Mouse (Mus musculus): Measurements from ENCODE around the gene Tmcc3. TPM values are rescaled to one million over a fixed set of nuclear protein-coding genes. Genes with fewer than 3 reads are reported as not detected.

Tmcc3 gene
- total and polyA plus RNA-seq, 3 experiments: 11.3 to 30.1 (median 23.1) TPM

GRCm38 (mm10) chr10:94409661-94410060 is 97.9 kb downstream of the Tmcc3 start:
- H3K36me3 ChIP-seq (replicated peaks in 1 of 2; ENCODE audit: control insufficient read depth in 1 of 2, insufficient read depth in 1 of 2, low read length in 1 of 2): peaks cover 47 to 73% of the 10 kb centered on the region in 2 experiments
- TF ChIP-seq TBP (conservative IDR thresholded peaks at IDR 0.05; ENCODE audit: low read depth, low read length): no peak
- TF ChIP-seq NRF1 (IDR thresholded peaks at IDR 0.05; ENCODE audit: low read depth, low read length): no peak
- H3K27ac ChIP-seq (ENCODE audit: insufficient read depth, low read depth): no peak overlapping the region
- DNase-seq (ENCODE audit: extremely low read depth): no peak
- no peak overlapping the region for H3K4me2 ChIP-seq (ENCODE audit: insufficient read depth, low read depth, poor library complexity, severe bottlenecking)
- no peak overlapping the region for H3K9ac ChIP-seq (ENCODE audit: insufficient read depth, low read depth)
- H3K4me1 ChIP-seq (ENCODE audit: control insufficient read depth in 1 of 2, insufficient read depth in 2 of 2): peaks cover 0 to 35% of the 10 kb centered on the region in 2 experiments; a peak in 2 of 4 replicates
- in situ Hi-C loops (cut with MboI; ENCODE audit: low pct_ligation_motif_present, low pct_unique_long_range_greater_than_20kb, low sequenced_read_pairs): loop anchor here (25.0 kb wide), 1 partner anchor 553 kb away; no protein-coding TSS in a partner anchor
- no peaks in the 10 kb centered on the region for H3K9me3 ChIP-seq (replicated peaks; ENCODE audit: low read length)
- dilution Hi-C loops (cut with MboI; ENCODE audit: extremely low pct_ligation_motif_present, extremely low pct_unique_long_range_greater_than_20kb, low sequenced_read_pairs): no loop called here
- no peak overlapping the region for H3K4me3 ChIP-seq (replicated peaks in 1 of 3; ENCODE audit: low read depth in 2 of 3, low read length in 2 of 3, poor library complexity in 1 of 3)
- H3K79me2 ChIP-seq (replicated peaks; ENCODE audit: control insufficient read depth, extremely low read depth, insufficient read depth, poor library complexity, severe bottlenecking): peaks cover 9% of the 10 kb centered on the region; the same call in 1 of the 2 replicates
- no peaks in the 10 kb centered on the region for H3K27me3 ChIP-seq (replicated peaks)

GRCm38 (mm10) chr10:94411594-94411993 is 99.8 kb downstream of the Tmcc3 start:
- dilution Hi-C loops (cut with MboI; ENCODE audit: extremely low pct_ligation_motif_present, extremely low pct_unique_long_range_greater_than_20kb, low sequenced_read_pairs) (no loop called here), in situ Hi-C loops (cut with MboI; ENCODE audit: low pct_ligation_motif_present, low pct_unique_long_range_greater_than_20kb, low sequenced_read_pairs) (loop anchor here (25.0 kb wide), 1 partner anchor 551 kb away; no protein-coding TSS in a partner anchor)
- Histone ChIP-seq H3K4me3 (replicated peaks in 1 of 3; ENCODE audit: low read depth in 2 of 3, low read length in 2 of 3, poor library complexity in 1 of 3) (no peak overlapping the region), H3K4me1 (ENCODE audit: control insufficient read depth in 1 of 2, insufficient read depth in 2 of 2) (peaks cover 3 to 28% of the 10 kb centered on the region in 2 experiments; a peak in 2 of 4 replicates), H3K4me2 (ENCODE audit: insufficient read depth, low read depth, poor library complexity, severe bottlenecking) (no peak overlapping the region), H3K9ac (ENCODE audit: insufficient read depth, low read depth) (no peak overlapping the region), H3K27me3 (replicated peaks) (no peaks in the 10 kb centered on the region), H3K79me2 (replicated peaks; ENCODE audit: control insufficient read depth, extremely low read depth, insufficient read depth, poor library complexity, severe bottlenecking) (peaks cover 6% of the 10 kb centered on the region; the same call in 1 of the 2 replicates), H3K27ac (ENCODE audit: insufficient read depth, low read depth) (no peak overlapping the region), H3K9me3 (replicated peaks; ENCODE audit: low read length) (no peaks in the 10 kb centered on the region), H3K36me3 (replicated peaks in 1 of 2; ENCODE audit: control insufficient read depth in 1 of 2, insufficient read depth in 1 of 2, low read length in 1 of 2) (peaks cover 58 to 80% of the 10 kb centered on the region in 2 experiments)
- DNase-seq (ENCODE audit: extremely low read depth): no peak
- no peak for TF ChIP-seq CHD2 (IDR thresholded peaks at IDR 0.05; ENCODE audit: low read length)
- TF ChIP-seq RAD21 (IDR thresholded peaks at IDR 0.05; ENCODE audit: low read depth, low read length): no peak
- TF ChIP-seq MEF2A (IDR thresholded peaks at IDR 0.05; ENCODE audit: borderline replicate concordance, low read depth, low read length): no peak
- no peak for TF ChIP-seq NRF1 (IDR thresholded peaks at IDR 0.05; ENCODE audit: low read depth, low read length)

GRCm38 (mm10) chr10:94413770-94414651 is 102.3 kb downstream of the Tmcc3 start:
- in situ Hi-C loops (cut with MboI; ENCODE audit: low pct_ligation_motif_present, low pct_unique_long_range_greater_than_20kb, low sequenced_read_pairs) (loop anchor here (25.0 kb wide), 1 partner anchor 548 kb away; no protein-coding TSS in a partner anchor), dilution Hi-C loops (cut with MboI; ENCODE audit: extremely low pct_ligation_motif_present, extremely low pct_unique_long_range_greater_than_20kb, low sequenced_read_pairs) (no loop called here)
- H3K36me3 ChIP-seq (replicated peaks in 1 of 2; ENCODE audit: control insufficient read depth in 1 of 2, insufficient read depth in 1 of 2, low read length in 1 of 2): peaks cover 54 to 80% of the 10 kb centered on the region in 2 experiments
- no peak overlapping the region for H3K27ac ChIP-seq (ENCODE audit: insufficient read depth, low read depth)
- peaks cover 4% of the 10 kb centered on the region; the same call in 1 of the 2 replicates for H3K79me2 ChIP-seq (replicated peaks; ENCODE audit: control insufficient read depth, extremely low read depth, insufficient read depth, poor library complexity, severe bottlenecking)
- no peaks in the 10 kb centered on the region for H3K9me3 ChIP-seq (replicated peaks; ENCODE audit: low read length)
- H3K9ac ChIP-seq (ENCODE audit: insufficient read depth, low read depth): no peak overlapping the region
- no peak overlapping the region for H3K4me2 ChIP-seq (ENCODE audit: insufficient read depth, low read depth, poor library complexity, severe bottlenecking)
- TF ChIP-seq MEF2A (IDR thresholded peaks at IDR 0.05; ENCODE audit: borderline replicate concordance, low read depth, low read length) (no peak), ZNF384 (IDR thresholded peaks at IDR 0.05; ENCODE audit: low read depth, low read length) (no peak), RAD21 (IDR thresholded peaks at IDR 0.05; ENCODE audit: low read depth, low read length) (no peak), MAFK (IDR thresholded peaks at IDR 0.05; ENCODE audit: insufficient replicate concordance, low read length) (no peak), ZC3H11A (IDR thresholded peaks at IDR 0.05; ENCODE audit: low read depth, low read length) (no peak), JUN (IDR thresholded peaks at IDR 0.05; ENCODE audit: insufficient read depth, low read depth, low read length) (no peak), NELFE (IDR thresholded peaks at IDR 0.05; ENCODE audit: low read depth, low read length) (no peak), POLR2A (IDR thresholded peaks at IDR 0.05; ENCODE audit: low read depth, low read length) (no peak), KAT2A (IDR thresholded peaks at IDR 0.05; ENCODE audit: insufficient replicate concordance, low read length) (no peak), RCOR1 (conservative IDR thresholded peaks at IDR 0.05; ENCODE audit: low read depth, low read length) (no peak), USF2 (conservative IDR thresholded peaks at IDR 0.05; ENCODE audit: low read depth, low read length) (no peak), IRF4 (IDR thresholded peaks at IDR 0.05; ENCODE audit: low read depth, low read length) (no peak), HCFC1 (IDR thresholded peaks at IDR 0.05; ENCODE audit: low read depth, low read length) (no peak), ZMIZ1 (IDR thresholded peaks at IDR 0.05; ENCODE audit: low read depth, low read length) (no peak), NRF1 (IDR thresholded peaks at IDR 0.05; ENCODE audit: low read depth, low read length) (no peak), UBTF (IDR thresholded peaks at IDR 0.05; ENCODE audit: low read depth, low read length) (no peak), GABPA (IDR thresholded peaks at IDR 0.05; ENCODE audit: insufficient replicate concordance, low read depth, low read length) (no peak), POLR2AphosphoS2 (IDR thresholded peaks at IDR 0.05; ENCODE audit: low read depth, low read length) (no peak), SMC3 (IDR thresholded peaks at IDR 0.05; ENCODE audit: low read depth, low read length) (no peak), BHLHE40 (IDR thresholded peaks at IDR 0.05; ENCODE audit: low read depth, low read length) (no peak)
- DNase-seq (ENCODE audit: extremely low read depth): no peak
- H3K4me3 ChIP-seq (replicated peaks in 1 of 3; ENCODE audit: low read depth in 2 of 3, low read length in 2 of 3, poor library complexity in 1 of 3): no peak overlapping the region
- H3K27me3 ChIP-seq (replicated peaks): no peaks in the 10 kb centered on the region
- H3K4me1 ChIP-seq (ENCODE audit: control insufficient read depth in 1 of 2, insufficient read depth in 2 of 2): peaks cover 3 to 20% of the 10 kb centered on the region in 2 experiments; a peak in 2 of 4 replicates
